Mouse (Mus musculus) kidney, postnatal 4 days (tissue): ENCODE measurements at regions not wholly inside any gene's neighbourhood (a gene's known extent, or its start where the extent isn't known, plus 50 kb on each side); places are given as distances from the start of the nearest gene placed in this dataset.

Experiments
- DNase-seq, 2 experiments: peaks; one replicate each; pipeline ENCODE4 v3.0.0; 2021; ENCODE audit warnings: mixed read lengths in 2 of 2

DNA sequence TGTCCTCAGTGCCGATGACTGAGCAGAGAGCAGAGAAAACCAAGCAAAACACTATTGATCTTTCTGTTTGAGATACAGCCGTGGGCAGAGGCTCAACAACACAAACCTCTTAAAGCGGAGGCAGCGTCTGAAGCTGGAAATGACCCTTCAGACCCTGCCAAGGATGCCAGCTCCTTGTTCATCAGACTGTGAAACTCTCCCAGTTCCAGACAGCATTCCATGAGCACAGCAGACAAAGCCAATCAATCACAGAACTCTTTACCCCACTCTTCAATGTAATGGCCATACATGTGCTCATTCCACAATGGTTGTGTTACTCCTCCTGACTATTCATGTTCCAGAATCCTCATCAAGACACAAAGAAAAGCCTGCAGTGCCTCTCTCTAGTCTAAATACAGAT lies 73.5 kb downstream of the Tmem114 start:
- peak; percentile 18 to 46 for DNase-seq

DNA sequence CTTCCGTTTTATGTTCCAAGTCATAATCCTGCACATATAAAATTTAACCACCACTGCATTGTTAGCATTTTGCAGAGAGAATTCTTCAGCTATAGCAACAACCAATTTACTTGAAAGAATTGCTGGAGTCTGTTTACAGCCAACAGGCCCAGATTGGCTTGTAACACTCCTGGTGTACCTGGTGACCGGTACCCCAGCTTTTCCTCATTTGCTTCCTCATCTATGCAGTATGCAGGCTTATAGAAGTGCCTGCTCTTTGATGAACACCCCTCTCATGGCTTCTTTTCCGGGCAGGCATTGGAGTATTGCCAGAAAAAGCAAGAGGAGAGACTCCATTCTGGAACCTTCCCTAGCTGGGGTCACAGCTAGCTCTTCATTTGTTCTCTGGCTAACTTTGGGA lies 75.8 kb downstream of the Tmem114 start:
- no peak for DNase-seq

DNA sequence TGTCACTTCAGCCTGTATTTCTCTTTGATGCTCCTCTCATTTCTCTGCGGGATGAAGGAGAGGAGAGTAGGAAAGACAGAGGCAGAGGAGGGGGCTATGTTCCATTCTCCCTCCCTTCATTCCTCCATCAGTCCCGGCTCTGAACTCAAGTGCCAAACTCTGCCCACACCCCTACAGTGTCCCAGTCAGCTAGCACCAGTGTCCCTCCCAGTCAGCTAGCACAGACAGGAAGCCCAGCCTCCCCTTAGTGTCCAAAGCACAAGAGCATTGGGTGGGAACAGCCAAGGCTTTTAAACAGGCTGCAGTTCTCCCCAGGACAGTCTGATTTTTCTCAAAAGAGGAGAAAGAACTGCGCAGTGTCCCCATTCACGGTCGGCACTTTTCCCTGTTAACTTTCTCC lies 76.3 kb downstream of the Tmem114 start:
- peak in 1 of 2 experiments; percentile 7 for DNase-seq

GRCm38 (mm10) chr16:8345216-8345615 lies 79.7 kb downstream of the Tmem114 start:
- no peak for DNase-seq

DNA sequence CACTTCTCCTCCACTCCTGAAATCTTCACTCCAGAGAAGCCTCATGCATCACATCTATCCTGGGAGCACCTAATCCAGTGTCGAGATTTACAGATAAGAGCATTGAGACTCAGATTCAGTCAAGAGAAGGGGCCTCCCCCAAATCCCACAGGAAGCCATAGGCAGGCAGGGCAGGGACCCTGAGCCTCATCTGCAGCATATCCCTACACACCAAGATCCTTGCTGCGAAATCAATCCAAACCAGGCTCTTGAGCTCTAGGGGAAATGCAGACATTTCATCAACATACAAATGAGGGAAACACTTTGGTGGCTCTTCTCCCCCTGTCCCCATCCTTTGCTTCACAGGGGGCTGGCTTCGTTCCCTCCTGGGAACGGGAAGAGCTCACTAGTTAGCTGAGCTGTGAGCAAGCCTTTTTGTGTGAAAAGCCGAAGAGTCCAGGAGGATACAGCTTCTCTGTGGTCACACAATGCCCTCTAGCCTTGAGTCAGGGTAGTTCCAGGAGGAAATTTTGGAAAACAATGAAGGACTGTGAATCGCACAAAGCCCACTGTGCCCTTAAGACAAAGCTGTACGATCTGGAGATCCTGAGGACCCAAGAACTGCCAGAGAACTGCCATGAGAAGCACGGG lies 91.7 kb downstream of the Tmem114 start:
- peak; percentile 39 to 58 for DNase-seq

DNA sequence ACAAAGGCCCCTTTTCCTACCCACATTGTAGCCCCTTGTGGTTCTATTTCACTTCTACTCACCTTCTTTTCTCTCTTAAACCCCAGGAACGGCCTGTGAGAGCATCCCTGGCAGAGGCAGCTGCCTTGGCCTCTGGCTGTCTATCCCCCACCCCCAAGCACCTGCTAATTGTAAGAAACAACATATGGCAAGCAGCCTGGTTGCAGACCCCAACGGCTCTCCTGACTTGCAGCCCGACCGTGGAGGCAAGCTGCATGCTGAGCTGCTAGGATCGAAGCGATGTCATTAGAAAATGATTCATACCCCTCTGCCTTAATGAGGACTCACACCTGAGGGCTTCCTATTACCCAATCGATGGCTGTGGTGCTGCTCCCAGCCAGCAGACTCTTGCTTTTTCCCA lies 112.9 kb downstream of the Tmem114 start:
- no peak for DNase-seq

- DNase-seq: no peak
These were observed 118.5 kb downstream of the Tmem114 start for GRCm38 (mm10) chr16:8306389-8306788.
